Mouse (Mus musculus) megakaryocyte, embryonic 14.5 days (primary cell): ENCODE data around the gene Pramel7. TPM values are rescaled to one million over a fixed set of nuclear protein-coding genes. Genes with fewer than 3 reads are reported as not detected.
"Not testable (repeated sequence)": the region's sequence is repeated elsewhere in the genome, so short reads cannot be mapped to it uniquely, and the experiment has no call there.

Experiments
- H3K27me3 ChIP-seq: replicated peaks from 2 replicates; pipeline ENCODE3; 2012; ENCODE audit warnings: inconsistent platforms
- H3K36me3 ChIP-seq: replicated peaks from 2 replicates; pipeline ENCODE3; 2012; ENCODE audit warnings: low read length, inconsistent platforms, mixed read lengths
- H3K4me1 ChIP-seq: 2 replicates; pipeline ENCODE4 v1.6.1; 2012; ENCODE audit warnings: inconsistent platforms
- H3K4me3 ChIP-seq: replicated peaks from 2 replicates; pipeline ENCODE3; 2012; ENCODE audit warnings: moderate library complexity, mild to moderate bottlenecking, inconsistent platforms
- H3K9me3 ChIP-seq: 2 replicates; pipeline ENCODE4 v1.6.1; 2012; ENCODE audit warnings: inconsistent platforms
- FLI1 ChIP-seq: IDR thresholded peaks from 2 replicates; pipeline ENCODE4 v1.6.1; 2012; ENCODE audit warnings: low read length, inconsistent platforms, mixed read lengths
- GATA1 ChIP-seq: IDR thresholded peaks from 3 replicates; pipeline ENCODE4 v1.6.1; 2012; ENCODE audit warnings: mixed read lengths, low read length, inconsistent platforms, borderline replicate concordance
- polyA plus RNA-seq: library from polyadenylated mRNA; stranded (reverse); fragments of >175 nt; gene quantifications from 2 replicates; pipeline ENCODE4 v1.2.3, GENCODE M21; 2012; ENCODE audit warnings: low replicate concordance; ENCODE audit not compliant: insufficient read depth

The Pramel7 gene
- polyA plus RNA-seq = not detected in 2 replicates

DNA sequence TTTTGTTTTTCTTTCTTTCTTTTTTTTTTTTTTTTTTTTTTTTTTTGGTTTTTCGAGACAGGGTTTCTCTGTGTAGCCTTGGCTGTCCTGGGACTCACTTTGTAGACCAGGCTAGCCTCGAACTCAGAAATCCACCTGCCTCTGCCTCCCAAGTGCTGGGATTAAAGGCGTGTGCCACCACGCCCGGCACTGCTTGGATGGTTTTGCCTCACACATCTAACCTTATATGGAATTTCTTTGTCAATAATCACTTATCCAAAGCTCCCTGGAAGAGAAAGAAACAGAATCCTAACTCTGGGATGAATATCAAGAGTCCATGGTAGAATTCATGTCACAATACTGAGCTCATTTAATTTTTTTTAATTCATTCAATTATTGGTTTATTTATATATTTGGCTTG, at the start of gene Pramel7:
Gene Pramel7 (minus strand): TSS at position 101 of the 400 bp plus-strand sequence.
- not testable (repeated sequence) for H3K9me3 ChIP-seq, H3K4me1 ChIP-seq, H3K36me3 ChIP-seq, H3K27me3 ChIP-seq, H3K4me3 ChIP-seq

DNA sequence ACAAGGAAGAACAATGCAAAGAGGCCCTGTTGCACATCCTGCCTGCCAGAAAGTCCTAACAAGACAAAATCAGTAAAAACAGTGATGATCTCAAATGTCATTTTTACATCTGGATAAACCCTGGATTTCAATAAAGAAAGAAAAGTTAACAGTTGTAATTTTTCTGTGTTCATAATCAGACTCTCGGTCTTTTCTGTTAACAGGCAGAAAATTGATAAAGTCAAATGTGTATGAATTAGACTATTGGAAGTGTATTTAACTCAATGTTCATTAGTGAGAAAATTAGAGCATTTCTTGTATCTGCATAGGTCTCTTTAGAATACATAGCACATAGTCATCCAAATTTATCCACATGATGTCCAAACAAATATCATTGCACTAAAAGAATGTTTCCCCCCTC, 48.5 kb upstream of the Pramel7 start, which contains the start of gene Olfr1128:
Gene Olfr1128 (minus strand): TSS at position 101 of the 400 bp plus-strand sequence.
- Histone ChIP-seq H3K4me1 (no peaks in the 10 kb centered on the region), H3K36me3 (no peaks in the 10 kb centered on the region), H3K27me3 (no peaks in the 10 kb centered on the region), H3K9me3 (no peaks in the 10 kb centered on the region; the same call in 1 of the 2 replicates), H3K4me3 (no peak within 1 kb of the TSS)
- TF ChIP-seq GATA1 (no peak), FLI1 (no peak)

GRCm38 (mm10) chr2:87534826-87535225, 37.9 kb upstream of the Pramel7 start:
- H3K9me3 ChIP-seq = peaks cover 5% of the 10 kb centered on the region; the same call in 1 of the 2 replicates
- no peaks in the 10 kb centered on the region for H3K36me3 ChIP-seq
- H3K4me1 ChIP-seq = no peaks in the 10 kb centered on the region
- H3K27me3 ChIP-seq = no peaks in the 10 kb centered on the region
- TF ChIP-seq FLI1 = no peak
- no peak for TF ChIP-seq GATA1
- no peak overlapping the region for H3K4me3 ChIP-seq

- no peak within 1 kb of the TSS for H3K4me3 ChIP-seq
- no peaks in the 10 kb centered on the region for H3K27me3 ChIP-seq
- H3K9me3 ChIP-seq = peaks cover 5% of the 10 kb centered on the region; the same call in 1 of the 2 replicates
- H3K36me3 ChIP-seq = no peaks in the 10 kb centered on the region
- H3K4me1 ChIP-seq = no peaks in the 10 kb centered on the region
- TF ChIP-seq FLI1 (no peak), GATA1 (no peak)
These were observed 34.6 kb upstream of the Pramel7 start, which contains the start of gene Olfr153 for GRCm38 (mm10) chr2:87531496-87531895. Gene Olfr153, plus strand, starts transcription at chr2:87531796.

DNA sequence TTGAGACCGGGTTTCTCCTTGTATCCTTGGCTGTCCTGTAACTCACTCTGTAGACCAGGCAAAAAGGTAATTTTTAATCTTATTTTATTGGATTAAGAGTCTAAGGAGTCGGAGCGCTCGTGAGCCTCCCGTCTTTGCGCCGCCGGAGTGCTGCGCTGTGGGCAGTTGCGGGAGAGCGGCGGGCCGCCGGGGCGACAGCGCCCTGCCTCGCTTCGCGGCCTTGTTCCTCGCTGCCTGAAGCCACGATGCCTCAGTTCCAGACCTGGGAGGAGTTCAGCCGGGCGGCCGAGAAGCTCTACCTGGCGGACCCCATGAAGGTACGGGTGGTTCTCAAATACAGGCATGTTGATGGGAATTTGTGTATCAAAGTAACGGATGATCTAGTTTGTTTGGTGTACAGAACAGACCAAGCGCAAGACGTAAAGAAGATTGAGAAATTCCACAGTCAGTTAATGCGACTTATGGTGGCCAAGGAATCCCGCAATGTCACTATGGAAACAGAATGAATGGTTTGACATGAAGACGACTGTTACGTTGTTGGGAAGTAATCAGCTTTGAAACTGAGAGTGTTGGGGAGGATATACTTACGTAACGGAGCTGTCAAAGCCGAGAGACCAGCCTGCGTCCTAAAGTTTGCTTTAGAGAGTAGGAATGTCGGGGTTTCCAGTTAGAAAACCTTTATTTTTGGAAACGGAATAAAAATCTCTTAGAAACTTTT, 29.2 kb upstream of the Pramel7 start:
- not testable (repeated sequence) for H3K9me3 ChIP-seq, H3K27me3 ChIP-seq, H3K36me3 ChIP-seq, H3K4me3 ChIP-seq, H3K4me1 ChIP-seq

GRCm38 (mm10) chr2:87520651-87521050, 23.8 kb upstream of the Pramel7 start:
- no peak overlapping the region for H3K4me3 ChIP-seq

GRCm38 (mm10) chr2:87516581-87516980, 19.7 kb upstream of the Pramel7 start:
- H3K27me3 ChIP-seq = no peaks in the 10 kb centered on the region
- H3K4me1 ChIP-seq = no peaks in the 10 kb centered on the region
- no peak for TF ChIP-seq GATA1
- TF ChIP-seq FLI1 = no peak

More at GRCm38 (mm10) chr2:87520651-87521050, 23.8 kb upstream of the Pramel7 start:
- Histone ChIP-seq H3K4me1 (no peaks in the 10 kb centered on the region), H3K27me3 (no peaks in the 10 kb centered on the region), H3K9me3 (peaks cover 16% of the 10 kb centered on the region), H3K36me3 (no peaks in the 10 kb centered on the region)
- TF ChIP-seq FLI1 = no peak
- TF ChIP-seq GATA1 = no peak

DNA sequence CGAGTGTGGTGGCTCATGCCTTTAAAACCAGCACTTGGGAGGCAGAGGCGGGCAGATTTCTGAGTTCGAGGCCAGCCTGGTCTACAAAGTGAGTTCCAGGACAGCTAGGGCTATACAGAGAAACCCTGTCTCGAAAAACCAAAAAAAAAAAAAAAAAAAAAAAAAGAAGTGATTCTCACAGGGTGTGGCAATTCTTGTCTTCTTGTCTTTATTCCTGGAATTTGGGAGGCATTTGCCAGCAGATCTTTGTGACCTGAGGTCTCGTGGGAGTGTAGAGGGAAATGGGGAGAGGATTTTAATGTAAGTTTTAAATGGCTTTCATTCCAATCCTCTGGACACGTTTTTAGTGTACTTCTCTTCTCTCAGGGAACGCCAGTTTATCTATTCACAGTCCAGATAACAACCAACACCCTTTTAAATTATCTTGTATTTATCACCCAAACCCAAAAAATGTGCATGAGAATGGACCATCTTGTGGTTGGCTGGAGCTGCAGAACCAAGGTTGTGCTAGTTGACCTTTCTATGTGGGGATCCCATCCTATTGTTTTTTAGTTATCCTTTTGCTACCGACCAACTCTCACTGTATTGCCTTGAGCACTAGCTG, 18.7 kb upstream of the Pramel7 start:
- H3K27me3 ChIP-seq = no peaks in the 10 kb centered on the region
- H3K36me3 ChIP-seq = no peaks in the 10 kb centered on the region
- no peak overlapping the region for H3K4me3 ChIP-seq
- peaks cover 16% of the 10 kb centered on the region for H3K9me3 ChIP-seq
- TF ChIP-seq GATA1 = no peak
- no peak for TF ChIP-seq FLI1
- no peaks in the 10 kb centered on the region for H3K4me1 ChIP-seq

More at GRCm38 (mm10) chr2:87516581-87516980, 19.7 kb upstream of the Pramel7 start:
- peaks cover 18% of the 10 kb centered on the region for H3K9me3 ChIP-seq
- no peaks in the 10 kb centered on the region for H3K36me3 ChIP-seq
- H3K4me3 ChIP-seq = no peak overlapping the region

DNA sequence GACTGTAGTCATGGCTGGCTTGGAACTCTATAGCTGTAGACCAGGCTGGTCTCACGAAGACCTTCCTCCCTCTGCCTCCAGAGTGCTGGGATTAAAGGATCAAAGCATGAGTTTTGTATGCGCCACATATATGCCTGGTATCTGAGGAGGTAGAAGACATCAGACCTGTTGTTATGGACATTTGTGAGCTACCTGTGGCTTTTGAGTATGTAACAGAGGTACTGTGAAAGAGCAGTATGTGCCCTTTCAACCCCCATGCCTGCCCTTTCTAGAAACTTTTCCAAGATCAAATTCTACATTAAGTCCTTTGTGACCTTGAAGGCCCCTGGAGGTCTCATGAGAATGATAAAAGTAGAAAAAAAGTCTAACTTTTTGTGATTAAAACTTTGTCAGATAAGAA, 18.2 kb upstream of the Pramel7 start:
- Histone ChIP-seq H3K36me3 (no peaks in the 10 kb centered on the region), H3K4me3 (no peak overlapping the region), H3K9me3 (peaks cover 14% of the 10 kb centered on the region; the same call in 1 of the 2 replicates), H3K27me3 (no peaks in the 10 kb centered on the region), H3K4me1 (no peaks in the 10 kb centered on the region)
- no peak for TF ChIP-seq GATA1
- TF ChIP-seq FLI1 = no peak

DNA sequence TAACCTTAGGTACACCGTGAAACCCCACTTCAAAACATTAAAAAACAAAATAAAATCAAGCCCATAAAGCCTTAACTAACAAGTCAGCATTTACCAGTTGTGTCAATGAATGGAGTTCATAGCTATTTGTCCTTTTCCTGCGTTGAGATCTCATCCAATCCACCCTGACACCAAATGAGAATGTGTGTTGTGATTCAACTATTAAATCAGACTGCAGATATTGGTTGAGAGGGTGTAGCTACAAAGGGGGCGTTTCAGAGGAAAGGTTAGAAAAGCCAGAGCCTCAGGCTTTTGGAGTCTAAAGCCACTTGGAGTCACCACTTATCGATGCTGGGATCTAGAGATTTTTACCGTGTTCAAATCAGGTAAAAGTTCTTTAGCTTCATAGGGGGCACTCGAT, 9.4 kb upstream of the Pramel7 start, which contains the start of gene Pramel6:
Gene Pramel6 (plus strand): TSS at position 301 of the 400 bp plus-strand sequence.
- Histone ChIP-seq H3K4me1 (no peaks in the 10 kb centered on the region), H3K9me3 (peaks cover 14% of the 10 kb centered on the region; the same call in 1 of the 2 replicates)
- TF ChIP-seq FLI1 = no peak
- TF ChIP-seq GATA1 = no peak

More for the DNA sequence above, 9.4 kb upstream of the Pramel7 start, which contains the start of gene Pramel6:
- Histone ChIP-seq H3K4me3 (no peak within 1 kb of the TSS), H3K36me3 (no peaks in the 10 kb centered on the region), H3K27me3 (no peaks in the 10 kb centered on the region)
